In genomic region chr2:31086543-31086942, GRCm38 (mm10) we compare ENCODE assay signal across 10 mouse cellular contexts. TPM values are rescaled to one million over a fixed set of nuclear protein-coding genes. Genes with fewer than 3 reads are reported as not detected.
DNase-seq lines count a peak whose midpoint lies in the region; ATAC-seq lines count a peak whose summit lies in the region.
"Had no signal": no experiment of that assay in that cellular context is flagged by ENCODE, and none has a peak within 500 bp of the region (broad histone marks: within the 10 kb centered on the region; RNA-seq: fewer than 3 reads in every experiment).

No protein-coding gene starts in this region.

- no peaks in the 10 kb centered on the region for H3K27me3 ChIP-seq in kidney, embryonic 16.5 days (ENCODE audit: insufficient read depth, low read length)
- no peaks in the 10 kb centered on the region for H3K27me3 ChIP-seq in limb, embryonic 12.5 days
- H3K27me3 ChIP-seq: liver, embryonic 13.5 days; megakaryocyte, embryonic 14.5 days had no signal

- intact Hi-C loops in heart, postnatal 14 days (cut with DNase I): loop anchor here (5.0 kb wide), 2 partner anchors 41 to 56 kb away; partner anchors contain the start of gene Fnbp1

- no peak overlapping the region for H3K4me2 ChIP-seq in kidney, embryonic 16.5 days (replicated peaks; ENCODE audit: low read depth, low read length)
- no peak overlapping the region for H3K4me2 ChIP-seq in limb, embryonic 12.5 days
- H3K4me2 ChIP-seq: liver, embryonic 13.5 days had no signal

- peaks cover 11% of the 10 kb centered on the region for H3K36me3 ChIP-seq in kidney, embryonic 16.5 days (ENCODE audit: insufficient read depth, low read length)
- peaks cover 22% of the 10 kb centered on the region for H3K36me3 ChIP-seq in limb, embryonic 12.5 days

- no peak for ATAC-seq in kidney, embryonic 16.5 days (ENCODE audit: low FRiP score, low TSS enrichment)
- no peak for ATAC-seq in limb, embryonic 12.5 days (ENCODE audit: insufficient number of reproducible peaks, insufficient read depth, low FRiP score, low TSS enrichment, low read depth)

- peak; percentile 91 for DNase-seq in heart, adult 11 months
- no peak for DNase-seq in heart, postnatal 14 days
- DNase-seq in kidney, adult 11 months: no peak
- no peak for DNase-seq in right cerebral cortex, postnatal 14 days
- DNase-seq: liver, embryonic 13.5 days had no signal

- no peak overlapping the region for H3K9ac ChIP-seq in kidney, embryonic 16.5 days (replicated peaks; ENCODE audit: low read length)
- H3K9ac ChIP-seq in limb, embryonic 12.5 days (replicated peaks): no peak overlapping the region
- H3K9ac ChIP-seq: liver, embryonic 13.5 days had no signal

- no peak overlapping the region for H3K4me3 ChIP-seq in kidney, embryonic 16.5 days (ENCODE audit: low read length)
- H3K4me3 ChIP-seq in brown adipose tissue, adult 24 weeks (ENCODE audit: insufficient read depth, low read depth, low read length): no peak overlapping the region
- H3K4me3 ChIP-seq in limb, embryonic 12.5 days (replicated peaks): no peak overlapping the region
- H3K4me3 ChIP-seq: liver, embryonic 13.5 days; myocyte had no signal

- peak overlapping the region; percentile 84 for H3K27ac ChIP-seq in kidney, embryonic 16.5 days (ENCODE audit: low read length)
- H3K27ac ChIP-seq in brown adipose tissue, adult 24 weeks (replicated peaks; ENCODE audit: low read depth, low read length): peak overlapping the region; percentile 57; the same call in 1 of the 2 replicates
- H3K27ac ChIP-seq in limb, embryonic 12.5 days: peak overlapping the region; percentile 36

- H3K4me1 ChIP-seq in kidney, embryonic 16.5 days (ENCODE audit: insufficient read depth, low read length): peaks cover 23% of the 10 kb centered on the region
- H3K4me1 ChIP-seq in brown adipose tissue, adult 24 weeks (ENCODE audit: control insufficient read depth, insufficient read depth, insufficient read length, low read length): peaks cover 17% of the 10 kb centered on the region
- H3K4me1 ChIP-seq in limb, embryonic 12.5 days (replicated peaks): peaks cover 31% of the 10 kb centered on the region

- no peaks in the 10 kb centered on the region for H3K9me3 ChIP-seq in kidney, embryonic 16.5 days (ENCODE audit: low read length)
- 0 out of 2 replicates have a peak, but pooled peaks cover 6% of the 10 kb centered on the region for H3K9me3 ChIP-seq in limb, embryonic 12.5 days
- H3K9me3 ChIP-seq: liver, embryonic 13.5 days had no signal

RNA-seq across cellular contexts. Expression of gene Fnbp1, which starts 55.3 kb away (rescaled TPM):
- total RNA-seq in heart, postnatal 14 days (2021): 10 to 100 TPM; 49.5 to 51.9 TPM
- polyA plus RNA-seq in kidney, embryonic 16.5 days (2015; fragmentation: Nextera tagmentation; extraction: Ambion mirVana): 19.4 and 24.3 TPM in 2 replicates
- polyA plus RNA-seq in brown adipose tissue, adult 24 weeks (2012; ENCODE audit: insufficient read depth, insufficient read length, missing spikeins): 25.7 and 38.1 TPM in 2 replicates
- polyA plus RNA-seq in limb, embryonic 12.5 days (2016; fragmentation: Nextera tagmentation; extraction: Ambion mirVana): 15.3 and 19.8 TPM in 2 replicates
